Comparison of ENCODE assay signal across 20 mouse cellular contexts in the genomic region with DNA sequence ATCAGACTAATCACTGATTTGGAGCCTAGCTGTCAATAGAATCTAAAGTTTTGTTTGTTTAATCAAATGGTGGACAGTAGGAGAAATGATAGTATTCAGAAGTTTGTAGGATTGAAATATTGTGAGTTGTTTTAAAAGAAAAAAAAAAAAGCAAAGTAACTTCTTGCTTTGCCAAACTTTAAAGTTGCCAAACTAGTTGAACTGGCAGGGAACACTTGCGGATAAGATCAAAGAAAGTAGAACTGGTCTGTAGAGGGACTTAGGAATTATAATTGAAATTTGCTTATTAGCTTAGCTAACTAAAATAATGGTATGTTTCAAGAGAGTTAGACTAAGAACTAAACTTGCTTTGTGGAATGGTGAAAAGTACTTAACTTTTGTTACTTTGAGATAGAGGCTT. TPM values are rescaled to one million over a fixed set of nuclear protein-coding genes. Genes with fewer than 3 reads are reported as not detected.
A peak's percentile ranks its signal among the peaks of the same experiment; 100 is the strongest.
DNase-seq lines count a peak whose midpoint lies in the region; ATAC-seq and TF ChIP-seq lines count a peak whose summit lies in the region.
"Had no signal": no experiment of that assay in that cellular context is flagged by ENCODE, and none has a peak within 500 bp of the region (broad histone marks: within the 10 kb centered on the region; RNA-seq: fewer than 3 reads in every experiment).

No protein-coding gene starts in this region.

- peaks cover 2% of the 10 kb centered on the region; the same call in 1 of the 2 replicates for H3K4me1 ChIP-seq in lung, postnatal 0 days (ENCODE audit: insufficient read depth, low read depth, low read length)
- peaks cover 5 to 26% of the 10 kb centered on the region in 2 experiments; a peak in 2 of 4 replicates for H3K4me1 ChIP-seq in CH12.LX (ENCODE audit: control insufficient read depth in 1 of 2, insufficient read depth in 2 of 2)

- no peak for ATAC-seq in lung, postnatal 0 days
- ATAC-seq: activated CD4-positive, CD25-positive, alpha-beta regulatory T cell, adult 4 months; forebrain, embryonic 13.5 days; forebrain, embryonic 15.5 days; forebrain, postnatal 0 days; Patski had no signal

- H3K27ac ChIP-seq in lung, postnatal 0 days (ENCODE audit: low read length) = no peak overlapping the region
- H3K27ac ChIP-seq in CH12.LX (ENCODE audit: insufficient read depth, low read depth) = no peak overlapping the region
- H3K27ac ChIP-seq: embryonic facial prominence, embryonic 10.5 days; embryonic facial prominence, embryonic 12.5 days; forebrain, embryonic 13.5 days; forebrain, embryonic 15.5 days had no signal

- H3K4me2 ChIP-seq in lung, postnatal 0 days (replicated peaks; ENCODE audit: low read depth, low read length) = no peak overlapping the region
- no peak overlapping the region; the same call in 1 of the 2 replicates for H3K4me2 ChIP-seq in CH12.LX (ENCODE audit: insufficient read depth, low read depth, poor library complexity, severe bottlenecking)
- H3K4me2 ChIP-seq: embryonic facial prominence, embryonic 12.5 days; forebrain, embryonic 13.5 days; forebrain, embryonic 15.5 days had no signal

- H3K9ac ChIP-seq in lung, postnatal 0 days (replicated peaks; ENCODE audit: low read depth) = no peak overlapping the region
- peak overlapping the region; percentile 71; the same call in 1 of the 2 replicates for H3K9ac ChIP-seq in CH12.LX (ENCODE audit: insufficient read depth, low read depth)
- H3K9ac ChIP-seq: embryonic facial prominence, embryonic 12.5 days; forebrain, embryonic 13.5 days; forebrain, embryonic 15.5 days; forebrain, postnatal 0 days had no signal

- H3K79me2 ChIP-seq in CH12.LX (replicated peaks; ENCODE audit: control insufficient read depth, extremely low read depth, insufficient read depth, poor library complexity, severe bottlenecking) = peaks cover 35% of the 10 kb centered on the region

- H3K27me3 ChIP-seq in lung, postnatal 0 days (replicated peaks; ENCODE audit: insufficient read depth, low read length) = no peaks in the 10 kb centered on the region
- no peaks in the 10 kb centered on the region for H3K27me3 ChIP-seq in CH12.LX (replicated peaks)
- H3K27me3 ChIP-seq: embryonic facial prominence, embryonic 12.5 days; forebrain, embryonic 13.5 days; forebrain, embryonic 15.5 days; Patski had no signal

- no peak overlapping the region for H3K4me3 ChIP-seq in lung, postnatal 0 days (ENCODE audit: low read depth, low read length)
- no peak overlapping the region for H3K4me3 ChIP-seq in CH12.LX (replicated peaks in 1 of 3; ENCODE audit: low read depth in 2 of 3, low read length in 2 of 3, poor library complexity in 1 of 3)
- H3K4me3 ChIP-seq: embryonic facial prominence, embryonic 10.5 days; embryonic facial prominence, embryonic 12.5 days; forebrain, embryonic 13.5 days; forebrain, embryonic 15.5 days had no signal

- H3K9me3 ChIP-seq in lung, postnatal 0 days (ENCODE audit: low read length) = no peaks in the 10 kb centered on the region
- H3K9me3 ChIP-seq in CH12.LX (replicated peaks; ENCODE audit: low read length) = no peaks in the 10 kb centered on the region
- H3K9me3 ChIP-seq: embryonic facial prominence, embryonic 10.5 days; embryonic facial prominence, embryonic 12.5 days; forebrain, embryonic 13.5 days; forebrain, embryonic 15.5 days; G1E had no signal

- in situ Hi-C loops in CH12.LX (cut with MboI; ENCODE audit: low pct_ligation_motif_present, low pct_unique_long_range_greater_than_20kb, low sequenced_read_pairs) = no loop called here

- no peak for TF ChIP-seq CTCF in lung, postnatal 0 days (IDR thresholded peaks at IDR 0.05)
- no peak for TF ChIP-seq CTCF in CH12.LX (conservative IDR thresholded peaks at IDR 0.05 in 1 of 2, IDR thresholded peaks at IDR 0.05 in 1 of 2; ENCODE audit: low read depth in 2 of 2, low read length in 2 of 2)

- dilution Hi-C loops in CH12.LX (cut with MboI; ENCODE audit: extremely low pct_ligation_motif_present, extremely low pct_unique_long_range_greater_than_20kb, low sequenced_read_pairs) = no loop called here

- WGBS in lung, postnatal 0 days = 54% methylated on average over 1 of the region's 1 CpGs

- no peaks in the 10 kb centered on the region for H3K36me3 ChIP-seq in lung, postnatal 0 days (ENCODE audit: insufficient read depth, low read length)
- peaks cover 11 to 26% of the 10 kb centered on the region in 2 experiments for H3K36me3 ChIP-seq in CH12.LX (replicated peaks in 1 of 2; ENCODE audit: control insufficient read depth in 1 of 2, insufficient read depth in 1 of 2, low read length in 1 of 2)
- H3K36me3 ChIP-seq: embryonic facial prominence, embryonic 12.5 days had no signal

- TF ChIP-seq EP300 in lung, postnatal 0 days (IDR thresholded peaks at IDR 0.05) = no peak
- no peak for TF ChIP-seq EP300 in CH12.LX (IDR thresholded peaks at IDR 0.05; ENCODE audit: low read length)

- TF ChIP-seq RAD21 in CH12.LX (IDR thresholded peaks at IDR 0.05; ENCODE audit: low read depth, low read length) = no peak

- TF ChIP-seq POLR2A in CH12.LX (IDR thresholded peaks at IDR 0.05; ENCODE audit: low read depth, low read length) = no peak; the same call in 1 of the 2 replicates

- DNase-seq in lung, postnatal 0 days (ENCODE audit: low spot score) = peak; percentile 57
- DNase-seq in lung, postnatal 10 days = no peak
- no peak for DNase-seq in CH12.LX (ENCODE audit: extremely low read depth)
- DNase-seq in gonadal fat pad, adult 2 months (ENCODE audit: low read depth) = peak; percentile 57
- no peak for DNase-seq in cerebellum, postnatal 10 days
- DNase-seq: adrenal gland, adult 8-10 months; adrenal gland, postnatal 25 days; cerebellum, adult 11 months; cerebellum, adult 18-20 months; cerebellum, adult 8-10 months; cerebellum, adult 9-11 months; cerebellum, postnatal 25 days; forebrain, postnatal 0 days had no signal

TF ChIP-seq in CH12.LX, 34 proteins besides CTCF, POLR2A, EP300 and RAD21:
- 0 out of 2 replicates have a peak, but pooled peaks have one; percentile 11 for TF ChIP-seq POLR2AphosphoS2 (IDR thresholded peaks at IDR 0.05; ENCODE audit: low read depth, low read length)
- TF ChIP-seq CHD1 (IDR thresholded peaks at IDR 0.05; ENCODE audit: low read depth, low read length) = 0 out of 2 replicates have a peak, but pooled peaks have one; percentile 43
- no peak for TF ChIP-seq MEF2A (IDR thresholded peaks at IDR 0.05; ENCODE audit: borderline replicate concordance, low read depth, low read length)
- TF ChIP-seq ZMIZ1 (IDR thresholded peaks at IDR 0.05; ENCODE audit: low read depth, low read length) = no peak
- TF ChIP-seq HCFC1 (IDR thresholded peaks at IDR 0.05; ENCODE audit: low read depth, low read length) = no peak

RNA-seq across cellular contexts. Expression of gene Gm9887, which starts 4.9 kb away (rescaled TPM):
- polyA plus RNA-seq in lung, postnatal 0 days (2015; fragmentation: Nextera tagmentation; extraction: Ambion mirVana) = 2.6 and 3.2 TPM in 2 replicates
- total RNA-seq in CH12.LX (2012; rRNA removed) (4.3 TPM in 2 replicates), CH12.LX (2014; rRNA removed) (not detected in 2 replicates)
- 3.4 and 4.3 TPM in 2 replicates for polyA plus RNA-seq in CH12.LX (2012; ENCODE audit: insufficient read length, low read depth)
- 0.35 and 1.4 TPM in 2 replicates for polyA plus RNA-seq in gonadal fat pad, adult 2 months (2012; rRNA removed)
- polyA plus RNA-seq: activated CD4-positive, CD25-positive, alpha-beta regulatory T cell, adult 4 months had no signal

RNA-seq across cellular contexts. Expression of gene Arf6, which starts 5.2 kb away (rescaled TPM):
- polyA plus RNA-seq in lung, postnatal 0 days (2015; fragmentation: Nextera tagmentation; extraction: Ambion mirVana) = 86.3 and 92.5 TPM in 2 replicates
- 273 and 312 TPM in 2 replicates for total RNA-seq in CH12.LX (2012; rRNA removed)
- 308 and 375 TPM in 2 replicates for total RNA-seq in CH12.LX (2014; rRNA removed)
- polyA plus RNA-seq in CH12.LX (2012; ENCODE audit: insufficient read length, low read depth) = 224 and 258 TPM in 2 replicates
- 73.3 and 116 TPM in 2 replicates for polyA plus RNA-seq in gonadal fat pad, adult 2 months (2012; rRNA removed)

RNA-seq across cellular contexts. Expression of gene Nemf, which starts 20.2 kb away (rescaled TPM):
- polyA plus RNA-seq in lung, postnatal 0 days (2015; fragmentation: Nextera tagmentation; extraction: Ambion mirVana) = 65.5 and 68.5 TPM in 2 replicates
- 34.3 and 37.5 TPM in 2 replicates for total RNA-seq in CH12.LX (2012; rRNA removed)
- total RNA-seq in CH12.LX (2014; rRNA removed) = 56.6 and 71.0 TPM in 2 replicates
- 44.9 and 54.7 TPM in 2 replicates for polyA plus RNA-seq in CH12.LX (2012; ENCODE audit: insufficient read length, low read depth)
- polyA plus RNA-seq in gonadal fat pad, adult 2 months (2012; rRNA removed) = 6.2 and 12.9 TPM in 2 replicates

Comparison
In these comparisons a context has a peak if more than half of its experiments do, and no peak if none do; other contexts are left out.
1. DNase-seq: peak in lung, postnatal 0 days (single experiment) and gonadal fat pad, adult 2 months (single experiment); none in lung, postnatal 10 days (single experiment), CH12.LX (single experiment) and cerebellum, postnatal 10 days (0 of 2).